Mouse (Mus musculus): ENCODE measurements around the gene Cers6.

GRCm38 (mm10) chr2:68885766-68886496 lies 24.7 kb downstream of the Cers6 start:
- TF ChIP-seq GATA1 (IDR thresholded peaks at IDR 0.05; ENCODE audit: low read length) (no peak), TAL1 (IDR thresholded peaks at IDR 0.05; ENCODE audit: low read length) (no peak)
